ENCODE assay signal across 8 mouse cellular contexts in the genomic region with DNA sequence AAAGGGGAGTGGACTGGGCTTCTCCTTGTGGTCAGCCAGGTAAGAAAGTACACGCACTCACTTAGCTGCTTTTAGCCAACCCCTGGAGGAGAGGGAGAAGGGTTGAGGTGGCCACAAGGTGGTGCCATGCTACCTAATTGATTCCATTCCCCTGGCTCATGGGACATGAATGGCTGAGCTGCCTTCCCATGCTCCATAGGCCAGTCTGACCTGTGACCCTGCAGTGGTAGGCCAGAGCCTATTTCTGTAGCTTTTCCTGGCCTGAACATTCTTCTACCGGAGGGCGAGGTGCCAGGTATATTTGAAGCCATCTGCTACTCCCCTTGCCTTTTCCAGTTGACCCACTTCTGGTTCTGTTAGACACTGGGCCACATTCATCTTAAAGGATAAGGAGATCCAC. TPM values are rescaled to one million over a fixed set of nuclear protein-coding genes. Genes with fewer than 3 reads are reported as not detected.
DNase-seq lines count a peak whose midpoint lies in the region; ATAC-seq and TF ChIP-seq lines count a peak whose summit lies in the region.

No protein-coding gene starts in this region.

- ATAC-seq in heart, postnatal 0 days (ENCODE audit: insufficient read depth, low read depth), result peak; percentile 60
- peak; percentile 58; the same call in 1 of the 2 replicates for ATAC-seq in erythroblast, adult 5-6 weeks (replicated peaks; ENCODE audit: low FRiP score, poor library complexity, severe bottlenecking)
- peak; percentile 82 for ATAC-seq in kidney, postnatal 0 days (replicated peaks; ENCODE audit: low FRiP score, low read depth)

- no peak for TF ChIP-seq EP300 in heart, postnatal 0 days (IDR thresholded peaks at IDR 0.05; ENCODE audit: low read depth)

- no peak overlapping the region for H3K9ac ChIP-seq in heart, postnatal 0 days (replicated peaks; ENCODE audit: low read depth, low read length)
- H3K9ac ChIP-seq in kidney, postnatal 0 days (ENCODE audit: low read depth, low read length), result no peak overlapping the region

- no peak overlapping the region for H3K4me2 ChIP-seq in heart, postnatal 0 days (ENCODE audit: low read depth, low read length)
- no peak overlapping the region for H3K4me2 ChIP-seq in kidney, postnatal 0 days (ENCODE audit: low read length)

- intact Hi-C loops in gastrocnemius, postnatal 36 days (cut with DNase I), result loop anchor here (1.0 kb wide), 1 partner anchor 134 kb away; no protein-coding TSS in a partner anchor

- no peak overlapping the region for H3K27ac ChIP-seq in heart, postnatal 0 days (ENCODE audit: low read depth)
- no peak overlapping the region for H3K27ac ChIP-seq in kidney, postnatal 0 days
- H3K27ac ChIP-seq in midbrain, embryonic 10.5 days (replicated peaks), result no peak overlapping the region

- no peak overlapping the region for H3K4me3 ChIP-seq in heart, postnatal 0 days (ENCODE audit: low read depth, low read length)
- H3K4me3 ChIP-seq in kidney, postnatal 0 days (replicated peaks; ENCODE audit: low read depth, low read length), result no peak overlapping the region
- no peak overlapping the region for H3K4me3 ChIP-seq in midbrain, embryonic 10.5 days

- no peaks in the 10 kb centered on the region for H3K4me1 ChIP-seq in heart, postnatal 0 days (ENCODE audit: control insufficient read depth, insufficient read depth)
- no peaks in the 10 kb centered on the region for H3K4me1 ChIP-seq in kidney, postnatal 0 days (replicated peaks; ENCODE audit: insufficient read depth, low read length)
- no peaks in the 10 kb centered on the region for H3K4me1 ChIP-seq in midbrain, embryonic 10.5 days

- no peaks in the 10 kb centered on the region for H3K9me3 ChIP-seq in heart, postnatal 0 days (replicated peaks; ENCODE audit: control insufficient read depth, low read length)
- no peaks in the 10 kb centered on the region for H3K9me3 ChIP-seq in kidney, postnatal 0 days (replicated peaks; ENCODE audit: low read length)
- no peaks in the 10 kb centered on the region for H3K9me3 ChIP-seq in midbrain, embryonic 10.5 days (replicated peaks)

- peak; percentile 59 for TF ChIP-seq CTCF in heart, postnatal 0 days (IDR thresholded peaks at IDR 0.05; ENCODE audit: low read depth)
- TF ChIP-seq CTCF in kidney, postnatal 0 days (IDR thresholded peaks at IDR 0.05; ENCODE audit: low read depth), result peak; percentile 70

- DNase-seq in heart, postnatal 0 days (ENCODE audit: low spot score), result peak; percentile 31
- DNase-seq in heart, adult 9 months (ENCODE audit: low spot score in 2 of 2), result no peak
- DNase-seq in adrenal gland, postnatal 10 days, result peak; percentile 56
- peak; percentile 65 for DNase-seq in kidney, postnatal 0 days (ENCODE audit: low spot score)
- DNase-seq in midbrain, embryonic 10.5 days (ENCODE audit: low spot score), result peak; percentile 41
- no peak for DNase-seq in gastrocnemius, postnatal 36 days
- no peak for DNase-seq in spleen, postnatal 4 days (ENCODE audit: low spot score in 2 of 2)

- no peaks in the 10 kb centered on the region for H3K27me3 ChIP-seq in heart, postnatal 0 days (ENCODE audit: control insufficient read depth, insufficient read depth, low read length)
- H3K27me3 ChIP-seq in kidney, postnatal 0 days (ENCODE audit: insufficient read depth, low read length), result no peaks in the 10 kb centered on the region
- no peaks in the 10 kb centered on the region for H3K27me3 ChIP-seq in midbrain, embryonic 10.5 days (ENCODE audit: low read depth, poor library complexity, severe bottlenecking)

- 76% methylated on average over 3 of the region's 3 CpGs for WGBS in heart, postnatal 0 days
- WGBS in kidney, postnatal 0 days, result 78% methylated on average over 3 of the region's 3 CpGs
- WGBS in midbrain, embryonic 10.5 days, result 83% methylated on average over 3 of the region's 3 CpGs

- H3K36me3 ChIP-seq in heart, postnatal 0 days (replicated peaks; ENCODE audit: control insufficient read depth, insufficient read depth, low read length), result peaks cover 70% of the 10 kb centered on the region
- peaks cover 66% of the 10 kb centered on the region for H3K36me3 ChIP-seq in kidney, postnatal 0 days (ENCODE audit: insufficient read depth, low read length)
- H3K36me3 ChIP-seq in midbrain, embryonic 10.5 days, result peaks cover 74% of the 10 kb centered on the region

RNA-seq across cellular contexts. Expression of gene Dvl3, which starts 7.4 kb away (rescaled TPM):
- total RNA-seq in heart, postnatal 0 days (2014; rRNA removed; ENCODE audit: low replicate concordance), result 30.1 and 36.9 TPM in 2 replicates
- 10.0 and 11.4 TPM in 2 replicates for polyA plus RNA-seq in heart, postnatal 0 days (2015; fragmentation: Nextera tagmentation; extraction: Ambion mirVana)
- total RNA-seq in adrenal gland, postnatal 10 days (2021), result 10 to 100 TPM; 38.9 to 43.5 TPM
- 3.8 and 10.0 TPM in 2 replicates for total RNA-seq in erythroblast, adult 5-6 weeks (2015; ENCODE audit: low replicate concordance)
- total RNA-seq in erythroblast, adult 5-6 weeks (2017; ENCODE audit: low replicate concordance), result 1.1 and 1.7 TPM in 2 replicates
- 15.7 and 16.5 TPM in 2 replicates for polyA plus RNA-seq in kidney, postnatal 0 days (2015; fragmentation: Nextera tagmentation; extraction: Ambion mirVana)
- 28.5 and 37.5 TPM in 2 replicates for polyA plus RNA-seq in midbrain, embryonic 10.5 days (2016; fragmentation: Nextera tagmentation; extraction: Ambion mirVana)
- 10 to 100 TPM; 27.8 to 28.8 TPM for total RNA-seq in gastrocnemius, postnatal 36 days (2021)

RNA-seq across cellular contexts. Expression of gene Eif2b5, which starts 10.7 kb away (rescaled TPM):
- total RNA-seq in heart, postnatal 0 days (2014; rRNA removed; ENCODE audit: low replicate concordance), result 67.6 and 86.3 TPM in 2 replicates
- 60.0 and 60.2 TPM in 2 replicates for polyA plus RNA-seq in heart, postnatal 0 days (2015; fragmentation: Nextera tagmentation; extraction: Ambion mirVana)
- total RNA-seq in adrenal gland, postnatal 10 days (2021), result 10 to 100 TPM; 56.6 to 61.4 TPM
- 7.7 and 10.4 TPM in 2 replicates for total RNA-seq in erythroblast, adult 5-6 weeks (2015; ENCODE audit: low replicate concordance)
- 9.1 and 14.1 TPM in 2 replicates for total RNA-seq in erythroblast, adult 5-6 weeks (2017; ENCODE audit: low replicate concordance)
- 76.0 and 85.1 TPM in 2 replicates for polyA plus RNA-seq in kidney, postnatal 0 days (2015; fragmentation: Nextera tagmentation; extraction: Ambion mirVana)
- 151 TPM in 2 replicates for polyA plus RNA-seq in midbrain, embryonic 10.5 days (2016; fragmentation: Nextera tagmentation; extraction: Ambion mirVana)
- 10 to 100 TPM; 44.2 to 56.1 TPM for total RNA-seq in gastrocnemius, postnatal 36 days (2021)

RNA-seq across cellular contexts. Expression of gene Ap2m1, which starts 25.9 kb away (rescaled TPM):
- 327 and 429 TPM in 2 replicates for total RNA-seq in heart, postnatal 0 days (2014; rRNA removed; ENCODE audit: low replicate concordance)
- 363 and 375 TPM in 2 replicates for polyA plus RNA-seq in heart, postnatal 0 days (2015; fragmentation: Nextera tagmentation; extraction: Ambion mirVana)
- 100 to 1,000 TPM; 277 to 296 TPM for total RNA-seq in adrenal gland, postnatal 10 days (2021)
- 124 and 125 TPM in 2 replicates for total RNA-seq in erythroblast, adult 5-6 weeks (2015; ENCODE audit: low replicate concordance)
- 81.1 and 126 TPM in 2 replicates for total RNA-seq in erythroblast, adult 5-6 weeks (2017; ENCODE audit: low replicate concordance)
- 605 and 673 TPM in 2 replicates for polyA plus RNA-seq in kidney, postnatal 0 days (2015; fragmentation: Nextera tagmentation; extraction: Ambion mirVana)
- polyA plus RNA-seq in midbrain, embryonic 10.5 days (2016; fragmentation: Nextera tagmentation; extraction: Ambion mirVana), result 711 and 831 TPM in 2 replicates
- 100 to 1,000 TPM; 133 to 135 TPM for total RNA-seq in gastrocnemius, postnatal 36 days (2021)

RNA-seq across cellular contexts. Expression of gene Abcf3, which starts 39.0 kb away (rescaled TPM):
- 47.1 and 76.5 TPM in 2 replicates for total RNA-seq in heart, postnatal 0 days (2014; rRNA removed; ENCODE audit: low replicate concordance)
- 42.2 and 44.3 TPM in 2 replicates for polyA plus RNA-seq in heart, postnatal 0 days (2015; fragmentation: Nextera tagmentation; extraction: Ambion mirVana)
- total RNA-seq in adrenal gland, postnatal 10 days (2021), result 10 to 100 TPM; 71.2 to 78.8 TPM
- total RNA-seq in erythroblast, adult 5-6 weeks (2015; ENCODE audit: low replicate concordance), result 8.2 and 11.0 TPM in 2 replicates
- total RNA-seq in erythroblast, adult 5-6 weeks (2017; ENCODE audit: low replicate concordance), result 8.9 and 24.7 TPM in 2 replicates
- polyA plus RNA-seq in kidney, postnatal 0 days (2015; fragmentation: Nextera tagmentation; extraction: Ambion mirVana), result 51.6 and 53.6 TPM in 2 replicates
- 58.9 and 62.2 TPM in 2 replicates for polyA plus RNA-seq in midbrain, embryonic 10.5 days (2016; fragmentation: Nextera tagmentation; extraction: Ambion mirVana)
- 10 to 100 TPM; 51.0 to 69.7 TPM for total RNA-seq in gastrocnemius, postnatal 36 days (2021)

Comparison
In these comparisons a context has a peak if more than half of its experiments do, and no peak if none do; other contexts are left out.
1. DNase-seq: peak in heart, postnatal 0 days (single experiment), adrenal gland, postnatal 10 days (single experiment), kidney, postnatal 0 days (single experiment) and midbrain, embryonic 10.5 days (single experiment); none in heart, adult 9 months (0 of 2), gastrocnemius, postnatal 36 days (0 of 2) and spleen, postnatal 4 days (0 of 2).
2. Peak in every context shown above with its lines, with median percentiles within 50 percentile points of each other: ATAC-seq.